Mouse (Mus musculus): ENCODE data around the gene Ccl12. TPM values are rescaled to one million over a fixed set of nuclear protein-coding genes. Genes with fewer than 3 reads are reported as not detected.

The Ccl12 gene
- not detected in 2 replicates for polyA plus RNA-seq (2016; fragmentation: Nextera tagmentation; extraction: Ambion mirVana)

DNA sequence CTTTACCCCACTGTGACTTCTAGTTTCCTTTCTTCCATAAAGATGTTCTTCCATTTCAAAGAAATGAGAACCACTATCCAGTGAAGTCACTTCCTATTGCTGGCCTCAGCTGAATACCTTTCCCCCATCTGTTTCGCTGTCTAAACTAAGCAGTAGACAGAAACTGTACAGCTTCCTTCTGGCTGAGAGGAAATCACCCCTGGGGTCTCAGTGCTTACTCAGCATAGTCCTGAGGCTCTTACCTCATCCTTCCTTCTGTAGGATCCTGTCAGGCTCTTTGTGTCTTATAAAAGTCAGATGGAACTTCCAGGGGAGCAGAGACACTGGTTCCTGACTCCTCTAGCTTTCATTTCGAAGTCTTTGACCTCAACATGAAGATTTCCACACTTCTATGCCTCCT, at the start of gene Ccl12:
Gene Ccl12, plus strand, starts transcription at position 317 of the 400 bp plus-strand sequence.
- DNase-seq (ENCODE audit: low spot score) = no peak
- 85% methylated on average over 2 of the region's 2 CpGs for WGBS
- Histone ChIP-seq H3K36me3 (no peaks in the 10 kb centered on the region), H3K4me3 (no peak within 1 kb of the TSS), H3K9me3 (replicated peaks) (no peaks in the 10 kb centered on the region), H3K27me3 (ENCODE audit: low read depth, poor library complexity, severe bottlenecking) (no peaks in the 10 kb centered on the region), H3K27ac (no peak within 1 kb of the TSS), H3K4me1 (peaks cover 11% of the 10 kb centered on the region; the same call in 1 of the 2 replicates)

DNA sequence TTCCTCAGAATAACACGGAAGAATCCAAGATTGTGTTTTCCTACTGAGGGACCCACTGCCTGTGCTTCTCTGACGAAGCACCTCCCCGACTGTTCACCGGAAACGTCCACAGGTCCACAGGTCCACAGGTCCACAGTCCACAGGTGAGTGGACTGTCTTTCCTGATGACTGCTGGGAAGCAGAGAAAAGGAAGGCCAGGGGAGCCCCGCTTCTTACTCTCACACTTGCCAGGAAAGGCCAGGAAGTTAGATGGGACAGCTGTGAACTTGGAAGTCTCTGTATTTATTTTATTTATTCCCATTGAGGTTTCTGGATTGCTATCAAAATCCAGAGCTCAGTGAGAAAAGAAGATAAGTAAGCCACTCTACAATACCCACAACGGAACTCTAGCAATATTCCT, 47.8 kb upstream of the Ccl12 start:
- no peaks in the 10 kb centered on the region for H3K27me3 ChIP-seq (ENCODE audit: low read depth, poor library complexity, severe bottlenecking)
- WGBS = 90% methylated on average over 7 of the region's 7 CpGs
- H3K9me3 ChIP-seq (replicated peaks) = no peaks in the 10 kb centered on the region
- H3K27ac ChIP-seq = no peak overlapping the region
- H3K4me3 ChIP-seq = no peak overlapping the region
- no peak for DNase-seq (ENCODE audit: low spot score)
- no peaks in the 10 kb centered on the region for H3K36me3 ChIP-seq
- H3K4me1 ChIP-seq = peaks cover 10% of the 10 kb centered on the region; the same call in 1 of the 2 replicates

DNA sequence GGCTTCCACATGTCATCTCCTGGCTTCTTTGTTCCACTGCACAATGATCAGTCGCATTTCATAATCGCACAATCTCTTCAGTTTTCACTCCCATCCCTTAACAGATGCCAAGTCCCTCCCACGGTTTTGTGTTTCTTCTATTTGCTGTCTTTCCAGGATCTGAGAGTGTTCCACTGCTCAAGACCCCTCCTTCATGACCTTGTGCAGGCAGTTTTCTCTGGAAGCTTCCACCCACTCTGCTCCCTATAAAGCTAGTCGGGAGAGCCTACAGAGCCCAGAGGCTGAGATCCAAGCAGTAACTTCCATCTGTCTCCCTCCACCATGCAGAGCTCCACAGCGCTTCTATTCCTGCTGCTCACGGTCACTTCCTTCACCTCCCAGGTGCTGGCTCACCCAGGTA, 44.0 kb upstream of the Ccl12 start, which contains the start of gene Ccl11:
Gene Ccl11, plus strand, starts transcription at position 178 of the 400 bp plus-strand sequence.
- H3K4me1 ChIP-seq = peaks cover 10% of the 10 kb centered on the region; the same call in 1 of the 2 replicates

DNA sequence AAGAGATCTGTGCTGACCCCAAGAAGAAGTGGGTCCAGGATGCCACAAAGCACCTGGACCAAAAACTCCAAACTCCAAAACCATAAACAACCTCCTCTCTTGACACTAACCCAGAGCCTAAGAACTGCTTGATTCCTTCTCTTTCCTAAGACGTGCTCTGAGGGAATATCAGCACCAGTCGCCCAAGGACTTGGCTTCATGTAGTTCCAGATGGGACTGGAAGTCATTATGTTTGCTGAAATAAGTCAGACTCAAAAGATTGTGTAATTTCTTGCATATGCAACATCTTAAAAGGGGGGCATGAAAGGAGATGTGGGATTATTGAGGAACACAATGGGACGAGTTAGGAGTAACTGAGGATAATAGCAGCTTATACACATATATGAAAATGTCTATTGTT, 39.4 kb upstream of the Ccl12 start:
- Histone ChIP-seq H3K4me3 (no peak overlapping the region), H3K4me1 (no peaks in the 10 kb centered on the region), H3K27me3 (ENCODE audit: low read depth, poor library complexity, severe bottlenecking) (no peaks in the 10 kb centered on the region), H3K36me3 (no peaks in the 10 kb centered on the region), H3K27ac (no peak overlapping the region), H3K9me3 (replicated peaks) (no peaks in the 10 kb centered on the region)
- no peak for DNase-seq (ENCODE audit: low spot score)
- WGBS = 73% methylated on average over 3 of the region's 3 CpGs

More for the DNA sequence above, 44.0 kb upstream of the Ccl12 start, which contains the start of gene Ccl11:
- no peaks in the 10 kb centered on the region for H3K27me3 ChIP-seq (ENCODE audit: low read depth, poor library complexity, severe bottlenecking)
- 86% methylated on average over 6 of the region's 6 CpGs for WGBS
- no peak for DNase-seq (ENCODE audit: low spot score)
- H3K4me3 ChIP-seq = no peak within 1 kb of the TSS
- H3K9me3 ChIP-seq (replicated peaks) = no peaks in the 10 kb centered on the region
- no peak within 1 kb of the TSS for H3K27ac ChIP-seq
- H3K36me3 ChIP-seq = no peaks in the 10 kb centered on the region

DNA sequence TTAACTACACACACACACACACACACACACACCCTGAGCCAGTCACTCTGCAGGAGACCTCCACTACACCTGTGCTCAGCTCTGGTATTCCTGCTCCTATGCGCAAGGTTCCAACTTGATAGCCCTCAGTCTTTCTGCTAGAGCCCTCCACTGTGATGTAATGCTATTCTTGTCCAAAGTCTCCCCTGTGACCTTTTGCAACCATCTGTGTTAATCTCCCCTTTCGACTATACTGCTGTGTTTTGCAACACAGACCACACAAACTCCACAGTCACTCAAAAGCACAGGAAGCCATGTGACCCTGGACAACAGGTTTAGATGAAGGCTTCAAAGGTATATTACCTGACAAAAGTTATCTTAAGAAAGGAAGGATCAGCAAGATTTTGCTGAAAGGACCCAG, 38.2 kb upstream of the Ccl12 start:
- 91% methylated on average over 2 of the region's 2 CpGs for WGBS
- Histone ChIP-seq H3K4me1 (no peaks in the 10 kb centered on the region), H3K36me3 (no peaks in the 10 kb centered on the region), H3K4me3 (no peak overlapping the region), H3K27ac (no peak overlapping the region), H3K9me3 (replicated peaks) (no peaks in the 10 kb centered on the region), H3K27me3 (ENCODE audit: low read depth, poor library complexity, severe bottlenecking) (no peaks in the 10 kb centered on the region)
- no peak for DNase-seq (ENCODE audit: low spot score)

DNA sequence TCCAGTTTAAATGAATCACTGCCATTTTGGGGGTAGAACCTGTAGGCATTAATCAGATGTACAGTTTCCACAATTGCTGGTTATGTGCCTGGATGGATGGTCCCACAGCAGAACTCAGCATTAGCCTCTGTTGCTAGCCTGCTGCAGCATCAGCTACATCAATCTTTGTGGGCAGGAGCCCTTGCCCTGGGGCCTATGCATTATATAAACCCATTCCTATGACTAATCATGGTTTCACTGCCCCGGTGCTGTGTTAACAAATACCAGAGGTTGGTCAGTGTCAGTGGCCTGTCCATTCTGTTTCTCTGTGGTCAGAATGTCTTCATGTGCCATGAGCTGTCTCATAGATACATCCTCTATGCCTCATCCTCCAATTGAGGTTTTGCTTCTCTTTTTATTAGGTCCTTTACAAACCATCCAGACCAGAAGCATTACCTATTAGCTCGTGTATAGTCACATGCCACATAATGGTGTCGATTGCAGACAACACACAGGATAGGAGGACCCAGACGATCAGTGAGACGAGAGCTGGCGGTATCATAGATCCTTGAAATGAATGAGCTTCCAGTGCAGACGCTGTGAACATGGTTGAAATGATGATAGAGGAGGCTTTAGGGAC, 34.6 kb upstream of the Ccl12 start:
- Histone ChIP-seq H3K4me3 (no peak overlapping the region), H3K27ac (no peak overlapping the region), H3K4me1 (no peaks in the 10 kb centered on the region), H3K36me3 (no peaks in the 10 kb centered on the region), H3K27me3 (ENCODE audit: low read depth, poor library complexity, severe bottlenecking) (no peaks in the 10 kb centered on the region), H3K9me3 (replicated peaks) (no peaks in the 10 kb centered on the region)
- DNase-seq (ENCODE audit: low spot score) = no peak
- 88% methylated on average over 7 of the region's 7 CpGs for WGBS

DNA sequence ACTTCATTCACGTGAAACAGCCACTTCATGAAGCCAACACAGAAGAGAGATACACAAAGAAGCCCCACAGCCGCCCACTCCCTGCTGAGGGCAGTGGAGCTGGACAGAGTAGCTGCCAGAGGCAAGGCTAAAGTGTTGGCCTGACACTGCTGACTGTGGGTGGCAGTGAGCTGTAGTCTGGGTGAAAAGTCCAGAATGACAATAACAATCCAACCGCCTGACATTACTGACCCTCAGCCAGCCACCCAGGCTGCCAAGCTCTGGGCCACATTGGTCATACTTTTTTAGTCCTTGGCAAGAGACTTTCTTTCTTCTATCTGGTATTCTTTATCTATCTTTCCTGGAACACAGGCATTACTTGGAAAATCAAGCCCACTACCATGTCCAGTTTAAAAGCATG, 30.6 kb upstream of the Ccl12 start:
- 88% methylated on average over 3 of the region's 3 CpGs for WGBS
- no peaks in the 10 kb centered on the region for H3K27me3 ChIP-seq (ENCODE audit: low read depth, poor library complexity, severe bottlenecking)
- no peak for DNase-seq (ENCODE audit: low spot score)
- no peaks in the 10 kb centered on the region for H3K36me3 ChIP-seq
- H3K27ac ChIP-seq = no peak overlapping the region
- H3K4me3 ChIP-seq = no peak overlapping the region
- no peaks in the 10 kb centered on the region for H3K4me1 ChIP-seq
- H3K9me3 ChIP-seq (replicated peaks) = no peaks in the 10 kb centered on the region

DNA sequence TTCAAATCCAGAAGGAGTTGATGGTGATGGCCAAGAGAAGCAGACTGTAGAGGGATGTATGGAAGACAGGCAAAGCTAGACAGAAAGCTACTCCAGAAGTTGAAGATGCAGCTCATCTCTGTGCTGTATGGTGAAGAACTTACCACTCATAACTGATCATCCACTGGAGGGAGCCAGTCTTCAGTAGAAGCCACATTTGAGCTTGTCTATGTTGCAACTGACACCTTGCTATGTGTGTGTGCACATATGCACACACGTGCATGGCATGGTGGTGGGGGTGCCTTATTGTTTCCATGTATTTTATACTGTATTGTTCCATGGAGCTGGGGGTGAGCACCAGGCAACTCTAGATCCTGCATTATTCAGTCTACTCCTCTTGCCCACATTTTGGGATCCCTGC, 29.3 kb upstream of the Ccl12 start:
- no peak overlapping the region for H3K27ac ChIP-seq
- H3K27me3 ChIP-seq (ENCODE audit: low read depth, poor library complexity, severe bottlenecking) = no peaks in the 10 kb centered on the region
- H3K4me1 ChIP-seq = no peaks in the 10 kb centered on the region
- WGBS = 67% methylated on average over 1 of the region's 1 CpGs
- H3K36me3 ChIP-seq = no peaks in the 10 kb centered on the region
- no peaks in the 10 kb centered on the region for H3K9me3 ChIP-seq (replicated peaks)
- no peak overlapping the region for H3K4me3 ChIP-seq
- no peak for DNase-seq (ENCODE audit: low spot score)

DNA sequence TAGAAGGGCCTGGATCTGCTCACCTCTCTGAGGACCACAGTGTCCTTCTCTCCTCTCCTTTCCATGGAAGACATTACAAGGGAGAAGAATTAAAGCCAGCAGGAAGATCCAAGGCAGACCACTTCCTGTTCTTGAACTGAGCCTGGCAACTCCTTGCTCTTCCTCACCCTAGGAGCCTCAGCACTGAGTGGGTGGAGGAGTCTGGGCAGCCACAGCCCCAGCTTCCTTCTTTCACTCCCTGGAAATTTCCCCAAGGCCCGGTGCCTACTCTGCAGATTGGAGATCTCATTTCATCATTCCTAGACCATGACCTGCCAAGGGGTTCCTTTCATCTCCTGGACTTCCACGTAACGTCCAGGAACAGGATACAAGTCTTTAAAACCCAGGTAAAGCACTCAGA, 28.7 kb upstream of the Ccl12 start:
- WGBS = 85% methylated on average over 3 of the region's 3 CpGs
- Histone ChIP-seq H3K4me3 (no peak overlapping the region), H3K27ac (no peak overlapping the region), H3K27me3 (ENCODE audit: low read depth, poor library complexity, severe bottlenecking) (no peaks in the 10 kb centered on the region), H3K36me3 (no peaks in the 10 kb centered on the region), H3K4me1 (no peaks in the 10 kb centered on the region), H3K9me3 (replicated peaks) (no peaks in the 10 kb centered on the region)
- no peak for DNase-seq (ENCODE audit: low spot score)

DNA sequence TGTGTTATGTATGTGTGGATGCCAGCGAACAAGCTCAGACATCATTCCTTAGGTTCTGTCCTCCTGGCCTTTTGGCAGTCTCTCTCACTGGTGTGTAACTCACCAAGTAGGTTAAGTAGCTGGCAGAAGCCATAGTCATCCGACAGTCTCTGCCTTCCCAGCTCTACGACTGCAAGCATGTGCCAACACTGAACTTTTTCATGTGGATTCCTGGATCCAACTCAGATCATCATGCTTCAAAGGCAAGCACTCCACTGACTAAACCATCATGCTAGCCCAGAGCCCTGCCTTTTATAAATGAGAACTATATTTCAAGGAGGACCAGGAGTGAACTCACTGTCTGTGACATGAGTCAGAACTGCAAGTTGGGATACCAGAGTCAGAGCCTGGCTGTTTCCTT, 28.0 kb upstream of the Ccl12 start:
- H3K36me3 ChIP-seq = no peaks in the 10 kb centered on the region
- WGBS = 94% methylated on average over 3 of the region's 3 CpGs
- H3K27me3 ChIP-seq (ENCODE audit: low read depth, poor library complexity, severe bottlenecking) = no peaks in the 10 kb centered on the region
- H3K4me1 ChIP-seq = no peaks in the 10 kb centered on the region
- no peak for DNase-seq (ENCODE audit: low spot score)
- H3K27ac ChIP-seq = no peak overlapping the region
- H3K9me3 ChIP-seq (replicated peaks) = no peaks in the 10 kb centered on the region
- no peak overlapping the region for H3K4me3 ChIP-seq

DNA sequence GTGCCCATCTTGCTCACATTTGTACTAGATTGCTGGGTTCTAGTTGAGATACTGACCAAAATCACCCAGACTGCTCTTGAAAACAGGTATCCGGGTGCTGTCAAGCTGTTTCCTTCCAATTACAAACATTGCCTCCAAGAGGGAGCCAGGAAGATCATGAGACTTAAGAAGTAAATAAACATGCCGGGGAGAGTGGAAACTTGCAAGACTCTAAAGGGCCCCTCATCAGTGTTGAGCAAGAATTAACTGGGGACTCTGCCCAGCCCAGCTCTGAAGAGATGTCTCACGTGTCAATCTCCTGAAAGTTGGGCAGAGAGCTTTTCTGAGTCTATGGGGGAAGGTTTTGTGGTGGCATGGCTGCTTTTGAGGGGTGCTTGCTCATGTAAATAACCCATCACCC, 24.6 kb upstream of the Ccl12 start:
- H3K36me3 ChIP-seq = no peaks in the 10 kb centered on the region

DNA sequence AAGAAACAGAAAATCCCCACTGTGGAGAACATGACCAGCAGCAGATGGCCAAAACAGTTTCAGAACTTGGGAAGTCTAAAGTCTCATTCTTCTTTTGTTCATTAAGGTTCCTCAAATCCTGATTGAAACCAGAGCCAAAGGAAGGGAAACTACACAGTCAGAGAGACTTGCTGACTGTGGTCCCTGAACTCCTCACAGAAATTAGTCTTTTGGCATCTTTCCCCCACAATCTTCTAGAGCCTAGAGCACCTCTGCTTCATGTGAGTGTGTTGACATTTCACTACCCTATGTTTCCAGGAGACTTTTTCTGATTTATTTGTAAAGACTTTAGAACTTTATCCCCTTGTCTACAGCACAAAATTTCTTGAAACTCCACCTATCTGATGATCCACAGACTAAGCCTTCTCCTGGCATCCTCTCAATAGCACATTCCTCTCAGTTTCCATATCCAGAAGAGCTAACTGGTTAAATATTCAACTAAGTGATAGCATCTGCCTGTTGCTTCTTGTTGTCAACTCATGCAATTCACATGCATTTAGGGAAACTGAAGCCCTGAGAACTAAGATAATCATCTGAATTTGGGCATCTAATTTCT, 23.4 kb upstream of the Ccl12 start:
- Histone ChIP-seq H3K27ac (no peak overlapping the region), H3K27me3 (ENCODE audit: low read depth, poor library complexity, severe bottlenecking) (no peaks in the 10 kb centered on the region), H3K36me3 (no peaks in the 10 kb centered on the region), H3K4me1 (no peaks in the 10 kb centered on the region), H3K4me3 (no peak overlapping the region), H3K9me3 (replicated peaks) (no peaks in the 10 kb centered on the region)
- no peak for DNase-seq (ENCODE audit: low spot score)

More for the DNA sequence above, 24.6 kb upstream of the Ccl12 start:
- WGBS = 69% methylated on average over 3 of the region's 3 CpGs
- Histone ChIP-seq H3K4me3 (no peak overlapping the region), H3K27ac (no peak overlapping the region), H3K4me1 (no peaks in the 10 kb centered on the region), H3K27me3 (ENCODE audit: low read depth, poor library complexity, severe bottlenecking) (no peaks in the 10 kb centered on the region), H3K9me3 (replicated peaks) (no peaks in the 10 kb centered on the region)
- no peak for DNase-seq (ENCODE audit: low spot score)

DNA sequence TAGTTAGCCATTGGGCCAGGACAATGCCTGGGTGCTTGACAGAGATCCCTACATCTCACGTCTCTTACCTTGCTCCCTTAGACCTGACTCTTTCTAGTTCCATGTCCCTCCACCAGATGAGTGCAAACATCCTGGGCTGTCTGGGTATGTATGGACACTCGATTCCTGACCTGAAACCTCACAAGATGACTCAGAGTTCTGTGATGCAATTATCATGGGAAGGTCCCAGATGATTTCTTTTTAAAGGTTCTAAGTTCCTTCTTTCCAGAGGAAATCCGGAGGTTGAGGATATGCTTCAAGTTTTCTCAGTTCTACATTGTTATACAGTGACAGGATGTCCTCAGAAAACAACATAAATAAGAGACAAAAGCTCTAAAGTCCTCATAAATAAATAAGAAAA, 20.8 kb upstream of the Ccl12 start:
- Histone ChIP-seq H3K27ac (no peak overlapping the region), H3K36me3 (no peaks in the 10 kb centered on the region), H3K9me3 (replicated peaks) (no peaks in the 10 kb centered on the region), H3K4me3 (no peak overlapping the region), H3K4me1 (no peaks in the 10 kb centered on the region), H3K27me3 (ENCODE audit: low read depth, poor library complexity, severe bottlenecking) (no peaks in the 10 kb centered on the region)
- DNase-seq (ENCODE audit: low spot score) = no peak
- 90% methylated on average over 3 of the region's 3 CpGs for WGBS

DNA sequence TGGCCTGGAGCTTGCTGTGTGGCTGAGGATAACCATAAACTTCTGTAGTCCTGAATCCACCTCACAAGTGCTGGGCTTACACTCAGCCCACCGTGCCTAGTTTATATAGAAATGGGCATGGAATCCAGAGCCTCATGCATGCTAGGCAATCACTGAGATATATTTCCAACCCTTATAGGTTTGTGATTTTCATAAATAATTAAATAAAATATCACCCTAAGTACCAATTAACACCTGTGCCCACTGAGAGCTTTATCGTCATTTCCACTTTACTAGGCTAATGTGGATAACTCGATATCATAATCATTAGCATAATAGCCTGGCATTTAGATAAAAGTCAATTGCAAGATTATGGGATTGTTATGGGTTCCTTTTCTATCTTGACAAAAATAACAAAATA, 17.3 kb upstream of the Ccl12 start:
- Histone ChIP-seq H3K27ac (no peak overlapping the region), H3K9me3 (replicated peaks) (no peaks in the 10 kb centered on the region), H3K4me3 (no peak overlapping the region), H3K27me3 (ENCODE audit: low read depth, poor library complexity, severe bottlenecking) (no peaks in the 10 kb centered on the region), H3K36me3 (no peaks in the 10 kb centered on the region), H3K4me1 (no peaks in the 10 kb centered on the region)
- 95% methylated on average over 3 of the region's 3 CpGs for WGBS
- no peak for DNase-seq (ENCODE audit: low spot score)

All from limb, embryonic 10.5 days (tissue).